Comparison of ENCODE assay signal across 9 mouse cellular contexts in the genomic region with DNA sequence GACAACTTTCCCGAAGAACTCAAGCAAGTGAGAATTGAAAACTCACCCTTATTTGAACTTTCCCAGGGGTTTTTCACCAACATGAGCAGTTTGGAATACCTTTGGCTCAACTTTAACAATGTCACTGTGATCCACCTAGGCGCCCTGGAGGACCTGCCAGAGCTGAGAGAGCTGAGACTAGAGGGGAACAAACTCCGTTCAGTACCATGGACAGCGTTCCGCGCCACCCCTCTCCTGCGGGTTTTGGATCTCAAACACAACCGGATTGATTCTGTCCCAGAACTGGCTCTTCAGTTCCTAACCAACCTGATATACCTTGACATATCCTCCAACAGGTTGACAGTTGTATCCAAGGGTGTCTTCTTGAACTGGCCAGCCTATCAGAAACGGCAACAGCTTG. TPM values are rescaled to one million over a fixed set of nuclear protein-coding genes. Genes with fewer than 3 reads are reported as not detected.
DNase-seq lines count a peak whose midpoint lies in the region; ATAC-seq and TF ChIP-seq lines count a peak whose summit lies in the region.
"Had no signal": no experiment of that assay in that cellular context is flagged by ENCODE, and none has a peak within 500 bp of the region (broad histone marks: within the 10 kb centered on the region; RNA-seq: fewer than 3 reads in every experiment).

No protein-coding gene starts in this region.

- dilution Hi-C loops in CH12.LX (cut with MboI; ENCODE audit: extremely low pct_ligation_motif_present, extremely low pct_unique_long_range_greater_than_20kb, low sequenced_read_pairs) = no loop called here

- H3K4me1 ChIP-seq in heart, embryonic 10.5 days = no peaks in the 10 kb centered on the region
- H3K4me1 ChIP-seq in CH12.LX (ENCODE audit: control insufficient read depth in 1 of 2, insufficient read depth in 2 of 2) = no peaks in the 10 kb centered on the region
- no peaks in the 10 kb centered on the region for H3K4me1 ChIP-seq in neural tube, embryonic 11.5 days (ENCODE audit: control insufficient read depth, insufficient read depth, low read length)

- no peak overlapping the region for H3K27ac ChIP-seq in heart, embryonic 10.5 days
- H3K27ac ChIP-seq in CH12.LX (ENCODE audit: insufficient read depth, low read depth) = no peak overlapping the region
- H3K27ac ChIP-seq in neural tube, embryonic 11.5 days (ENCODE audit: low read depth, low read length) = no peak overlapping the region
- H3K27ac ChIP-seq in layer of hippocampus, adult 2 months = no peak overlapping the region

- no peak overlapping the region for H3K4me3 ChIP-seq in heart, embryonic 10.5 days
- H3K4me3 ChIP-seq in CH12.LX (replicated peaks in 1 of 3; ENCODE audit: low read depth in 2 of 3, low read length in 2 of 3, poor library complexity in 1 of 3) = no peak overlapping the region
- no peak overlapping the region for H3K4me3 ChIP-seq in neural tube, embryonic 11.5 days (ENCODE audit: low read depth, low read length)
- H3K4me3 ChIP-seq in layer of hippocampus, adult 2 months = no peak overlapping the region

- no peak for TF ChIP-seq EP300 in CH12.LX (IDR thresholded peaks at IDR 0.05; ENCODE audit: low read length)

- peak; percentile 4 to 46 for DNase-seq in heart, adult 18-20 months
- DNase-seq in heart, embryonic 10.5 days (ENCODE audit: low spot score) = no peak
- DNase-seq in CH12.LX (ENCODE audit: extremely low read depth) = peak; percentile 13
- DNase-seq in adrenal gland, postnatal 4 days (ENCODE audit: low spot score in 2 of 2) = peak; percentile 18 to 24
- DNase-seq in kidney, adult 9 months = peak; percentile 55
- peak; percentile 58 for DNase-seq in neural tube, embryonic 11.5 days (ENCODE audit: low spot score)
- no peak for DNase-seq in layer of hippocampus, adult 2 months (ENCODE audit: low spot score in 2 of 2)
- DNase-seq in right cerebral cortex, postnatal 25 days = no peak

- in situ Hi-C loops in CH12.LX (cut with MboI; ENCODE audit: low pct_ligation_motif_present, low pct_unique_long_range_greater_than_20kb, low sequenced_read_pairs) = no loop called here

- no peak overlapping the region for H3K9ac ChIP-seq in CH12.LX (ENCODE audit: insufficient read depth, low read depth)
- H3K9ac ChIP-seq in neural tube, embryonic 11.5 days (ENCODE audit: low read length) = no peak overlapping the region

- no peak for ATAC-seq in neural tube, embryonic 11.5 days (ENCODE audit: insufficient read depth, low FRiP score, low TSS enrichment)

- no peaks in the 10 kb centered on the region for H3K36me3 ChIP-seq in heart, embryonic 10.5 days
- no peaks in the 10 kb centered on the region for H3K36me3 ChIP-seq in CH12.LX (replicated peaks in 1 of 2; ENCODE audit: control insufficient read depth in 1 of 2, insufficient read depth in 1 of 2, low read length in 1 of 2)
- H3K36me3 ChIP-seq in neural tube, embryonic 11.5 days (ENCODE audit: control insufficient read depth, insufficient read depth, low read length) = no peaks in the 10 kb centered on the region

- no peak for TF ChIP-seq CTCF in CH12.LX (conservative IDR thresholded peaks at IDR 0.05 in 1 of 2, IDR thresholded peaks at IDR 0.05 in 1 of 2; ENCODE audit: low read depth in 2 of 2, low read length in 2 of 2)
- TF ChIP-seq CTCF in layer of hippocampus, adult 2 months (conservative IDR thresholded peaks at IDR 0.05) = no peak

- H3K4me2 ChIP-seq in CH12.LX (ENCODE audit: insufficient read depth, low read depth, poor library complexity, severe bottlenecking) = no peak overlapping the region
- no peak overlapping the region for H3K4me2 ChIP-seq in neural tube, embryonic 11.5 days (ENCODE audit: low read depth)

- no peaks in the 10 kb centered on the region for H3K79me2 ChIP-seq in CH12.LX (replicated peaks; ENCODE audit: control insufficient read depth, extremely low read depth, insufficient read depth, poor library complexity, severe bottlenecking)

- 17% methylated on average over 9 of the region's 9 CpGs for WGBS in heart, embryonic 10.5 days
- WGBS in neural tube, embryonic 11.5 days = 19% methylated on average over 9 of the region's 9 CpGs

- H3K27me3 ChIP-seq in heart, embryonic 10.5 days (ENCODE audit: insufficient read depth, poor library complexity, severe bottlenecking) = no peaks in the 10 kb centered on the region
- H3K27me3 ChIP-seq in CH12.LX (replicated peaks) = peaks cover 52% of the 10 kb centered on the region
- no peaks in the 10 kb centered on the region for H3K27me3 ChIP-seq in neural tube, embryonic 11.5 days (ENCODE audit: control insufficient read depth, insufficient read depth, low read length)

- no peak for TF ChIP-seq RAD21 in CH12.LX (IDR thresholded peaks at IDR 0.05; ENCODE audit: low read depth, low read length)

- H3K9me3 ChIP-seq in heart, embryonic 10.5 days = no peaks in the 10 kb centered on the region
- no peaks in the 10 kb centered on the region for H3K9me3 ChIP-seq in CH12.LX (replicated peaks; ENCODE audit: low read length)
- H3K9me3 ChIP-seq in neural tube, embryonic 11.5 days (ENCODE audit: control insufficient read depth, low read length) = no peaks in the 10 kb centered on the region

- TF ChIP-seq POLR2A in CH12.LX (IDR thresholded peaks at IDR 0.05; ENCODE audit: low read depth, low read length) = no peak

TF ChIP-seq in CH12.LX, 34 proteins besides CTCF, POLR2A, EP300 and RAD21:
- TF ChIP-seq ETS1 (conservative IDR thresholded peaks at IDR 0.05; ENCODE audit: low read depth, low read length) = no peak
- TF ChIP-seq MAX (IDR thresholded peaks at IDR 0.05; ENCODE audit: low read length) = no peak
- TF ChIP-seq ZMIZ1 (IDR thresholded peaks at IDR 0.05; ENCODE audit: low read depth, low read length) = no peak
- TF ChIP-seq NELFE (IDR thresholded peaks at IDR 0.05; ENCODE audit: low read depth, low read length) = no peak
- no peak for TF ChIP-seq TBP (conservative IDR thresholded peaks at IDR 0.05; ENCODE audit: low read depth, low read length)
- TF ChIP-seq ZKSCAN1 (IDR thresholded peaks at IDR 0.05; ENCODE audit: borderline replicate concordance, low read depth, low read length) = no peak

RNA-seq across cellular contexts. Expression of gene Lrit2, which starts 0.8 kb away (rescaled TPM):
- total RNA-seq in heart, adult 18-20 months (2021) = not detected
- not detected in 2 replicates for polyA plus RNA-seq in heart, embryonic 10.5 days (2016; fragmentation: Nextera tagmentation; extraction: Ambion mirVana)
- total RNA-seq in CH12.LX (2012; rRNA removed) (not detected in 2 replicates), CH12.LX (2014; rRNA removed) (not detected in 2 replicates)
- polyA plus RNA-seq in CH12.LX (2012; ENCODE audit: insufficient read length, low read depth) = not detected in 2 replicates
- total RNA-seq in adrenal gland, postnatal 4 days (2021) = not detected
- polyA plus RNA-seq in neural tube, embryonic 11.5 days (2014; fragmentation: Nextera tagmentation; extraction: Ambion mirVana) = not detected in 2 replicates
- not detected for total RNA-seq in layer of hippocampus, adult 2 months (2021)
- total RNA-seq: layer of hippocampus, postnatal 25 days had no signal

RNA-seq across cellular contexts. Expression of gene Lrit1, which starts 13.9 kb away (rescaled TPM):
- not detected for total RNA-seq in heart, adult 18-20 months (2021)
- not detected in 2 replicates for polyA plus RNA-seq in heart, embryonic 10.5 days (2016; fragmentation: Nextera tagmentation; extraction: Ambion mirVana)
- total RNA-seq in CH12.LX (2012; rRNA removed) = not detected in 2 replicates
- total RNA-seq in CH12.LX (2014; rRNA removed) = not detected in 2 replicates
- polyA plus RNA-seq in CH12.LX (2012; ENCODE audit: insufficient read length, low read depth) = not detected in 2 replicates
- under 1 TPM in 1 of 2 experiments, not detected in 1; 0.06 TPM for total RNA-seq in adrenal gland, postnatal 4 days (2021)
- polyA plus RNA-seq in neural tube, embryonic 11.5 days (2014; fragmentation: Nextera tagmentation; extraction: Ambion mirVana) = not detected in 2 replicates
- total RNA-seq in layer of hippocampus, adult 2 months (2021) = not detected
- total RNA-seq: layer of hippocampus, postnatal 25 days had no signal

RNA-seq across cellular contexts. Expression of gene Rgr, which starts 19.8 kb away (rescaled TPM):
- not detected for total RNA-seq in heart, adult 18-20 months (2021)
- polyA plus RNA-seq in heart, embryonic 10.5 days (2016; fragmentation: Nextera tagmentation; extraction: Ambion mirVana) = not detected in 2 replicates
- total RNA-seq in CH12.LX (2012; rRNA removed) (not detected in 2 replicates), CH12.LX (2014; rRNA removed) (not detected in 2 replicates)
- not detected in 2 replicates for polyA plus RNA-seq in CH12.LX (2012; ENCODE audit: insufficient read length, low read depth)
- not detected for total RNA-seq in adrenal gland, postnatal 4 days (2021)
- not detected in 2 replicates for polyA plus RNA-seq in neural tube, embryonic 11.5 days (2014; fragmentation: Nextera tagmentation; extraction: Ambion mirVana)
- total RNA-seq in layer of hippocampus, adult 2 months (2021) = not detected
- total RNA-seq: layer of hippocampus, postnatal 25 days had no signal

RNA-seq across cellular contexts. Expression of gene Cdhr1, which starts 29.6 kb away (rescaled TPM):
- total RNA-seq in heart, adult 18-20 months (2021) = under 1 TPM in 1 of 2 experiments, not detected in 1; 0.05 TPM
- 0.15 and 0.28 TPM in 2 replicates for polyA plus RNA-seq in heart, embryonic 10.5 days (2016; fragmentation: Nextera tagmentation; extraction: Ambion mirVana)
- total RNA-seq in CH12.LX (2012; rRNA removed) = not detected in 2 replicates
- total RNA-seq in CH12.LX (2014; rRNA removed) = not detected in 2 replicates
- not detected in 2 replicates for polyA plus RNA-seq in CH12.LX (2012; ENCODE audit: insufficient read length, low read depth)
- 1 to 10 TPM in 1 of 2 experiments, under 1 TPM in 1; 0.95 to 1.8 TPM for total RNA-seq in adrenal gland, postnatal 4 days (2021)
- 3.5 and 4.8 TPM in 2 replicates for polyA plus RNA-seq in neural tube, embryonic 11.5 days (2014; fragmentation: Nextera tagmentation; extraction: Ambion mirVana)
- 10 to 100 TPM in 1 of 2 experiments, 1 to 10 TPM in 1; 8.5 to 10.1 TPM for total RNA-seq in layer of hippocampus, adult 2 months (2021)

RNA-seq across cellular contexts. Expression of gene 2610528A11Rik, which starts 45.3 kb away (rescaled TPM):
- total RNA-seq in heart, adult 18-20 months (2021) = under 1 TPM in 1 of 2 experiments, not detected in 1; 0.57 TPM
- polyA plus RNA-seq in heart, embryonic 10.5 days (2016; fragmentation: Nextera tagmentation; extraction: Ambion mirVana) = 1.3 and 1.9 TPM in 2 replicates
- total RNA-seq in CH12.LX (2012; rRNA removed) (not detected in 2 replicates), CH12.LX (2014; rRNA removed) (not detected in 2 replicates)
- not detected in 2 replicates for polyA plus RNA-seq in CH12.LX (2012; ENCODE audit: insufficient read length, low read depth)
- 1 to 10 TPM in 1 of 2 experiments, under 1 TPM in 1; 0.90 to 1.2 TPM for total RNA-seq in adrenal gland, postnatal 4 days (2021)
- polyA plus RNA-seq in neural tube, embryonic 11.5 days (2014; fragmentation: Nextera tagmentation; extraction: Ambion mirVana) = 0.68 TPM in 1 of 2 replicates, not detected in the other
- total RNA-seq in layer of hippocampus, adult 2 months (2021) = 1 to 10 TPM in 1 of 2 experiments, under 1 TPM in 1; 0.71 to 1.2 TPM

Comparison
In these comparisons a context has a peak if more than half of its experiments do, and no peak if none do; other contexts are left out.
1. DNase-seq: peak in heart, adult 18-20 months (2 of 2), CH12.LX (single experiment), adrenal gland, postnatal 4 days (2 of 2), kidney, adult 9 months (single experiment) and neural tube, embryonic 11.5 days (single experiment); none in heart, embryonic 10.5 days (single experiment), layer of hippocampus, adult 2 months (0 of 2) and right cerebral cortex, postnatal 25 days (single experiment).